Mouse (Mus musculus) intestine, postnatal 0 days (tissue): ENCODE results near the gene Acbd5. TPM values are rescaled to one million over a fixed set of nuclear protein-coding genes. Genes with fewer than 3 reads are reported as not detected.

Experiments used
- ATAC-seq: fragments of 200-750 bp; cut with Nextera tagmentation; 2 replicates; pipeline ENCODE4 v1.8.0; 2017; ENCODE audit warnings: mild to moderate bottlenecking, moderate TSS enrichment, moderate library complexity
- H3K27ac ChIP-seq: fragments of 300-500 bp; sonication (generic); 2 replicates; pipeline ENCODE4 v1.5.1; 2014; ENCODE audit warnings: mild to moderate bottlenecking, low read depth, low read length, moderate library complexity
- H3K27me3 ChIP-seq: fragments of 300-500 bp; sonication (generic); replicated peaks from 2 replicates; pipeline ENCODE4 v1.6.1; 2014; ENCODE audit warnings: low read length, mixed read lengths; ENCODE audit not compliant: control insufficient read depth, insufficient read depth
- H3K36me3 ChIP-seq: fragments of 300-500 bp; sonication (generic); 2 replicates; pipeline ENCODE4 v1.6.1; 2014; ENCODE audit warnings: mild to moderate bottlenecking, moderate library complexity; ENCODE audit not compliant: control insufficient read depth, insufficient read depth
- H3K4me1 ChIP-seq: fragments of 300-500 bp; sonication (generic); replicated peaks from 2 replicates; pipeline ENCODE4 v1.6.1; 2014; ENCODE audit warnings: antibody characterized with exemption, low read length, mixed read lengths; ENCODE audit not compliant: control insufficient read depth, insufficient read depth
- H3K4me2 ChIP-seq: fragments of 300-500 bp; sonication (generic); replicated peaks from 2 replicates; pipeline ENCODE4 v1.6.1; 2014; ENCODE audit warnings: low read depth, mild to moderate bottlenecking, moderate library complexity
- H3K4me3 ChIP-seq: fragments of 300-500 bp; sonication (generic); 2 replicates; pipeline ENCODE4 v1.5.1; 2014; ENCODE audit warnings: low read depth, low read length
- H3K9ac ChIP-seq: fragments of 300-500 bp; sonication (generic); 2 replicates; pipeline ENCODE4 v1.6.1; 2014; ENCODE audit warnings: mild to moderate bottlenecking, low read depth, low read length
- H3K9me3 ChIP-seq: fragments of 300-500 bp; sonication (generic); 2 replicates; pipeline ENCODE4 v1.6.1; 2016; ENCODE audit warnings: mixed run types; ENCODE audit not compliant: control insufficient read depth
- CTCF ChIP-seq: sonication (generic); IDR thresholded peaks from 2 replicates; pipeline ENCODE4 v1.5.1; 2016; ENCODE audit warnings: low read depth, mild to moderate bottlenecking, control low read depth, antibody characterized with exemption, moderate library complexity
- WGBS: fragments of 180-500 bp; shearing (Covaris S2); extraction: QIAGEN DNeasy Blood & Tissue Kit; methylation state at CpG from one replicate; pipeline ENCODE4 v1.1.7; 2014; 5-methylcytosine and 5-hydroxymethylcytosine counted together
- polyA plus RNA-seq: library from polyadenylated mRNA; unstranded; fragments of >200 nt; fragmentation: Nextera tagmentation; extraction: Ambion mirVana; gene quantifications from 2 replicates; pipeline ENCODE4 v1.2.1, GENCODE M21; 2015

Gene Acbd5
- polyA plus RNA-seq, 1 experiment from 2014 or later = 24.7 TPM

DNA sequence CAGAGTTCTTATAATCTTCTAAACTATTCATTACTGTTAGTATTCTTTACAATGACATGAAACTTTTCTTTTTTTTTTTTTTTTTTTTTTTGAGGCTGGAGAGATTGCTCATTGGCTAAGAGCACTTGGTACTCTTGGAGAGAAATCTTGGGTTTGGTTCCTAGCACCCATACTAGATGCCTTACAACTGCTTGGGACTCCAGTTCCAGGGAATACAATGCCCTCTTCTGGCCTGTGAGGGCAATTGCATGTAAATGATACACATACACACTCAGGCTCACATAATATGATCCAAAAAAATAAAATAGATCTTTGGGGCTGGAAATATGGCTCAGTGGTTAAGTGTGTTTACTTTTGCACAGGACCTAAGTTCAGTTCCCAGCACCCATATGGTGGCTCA, 8.8 kb downstream of the Acbd5 start:
- Histone ChIP-seq H3K4me1 (no peaks in the 10 kb centered on the region), H3K9me3 (no peaks in the 10 kb centered on the region), H3K36me3 (peaks cover 28% of the 10 kb centered on the region), H3K9ac (no peak overlapping the region), H3K27me3 (no peaks in the 10 kb centered on the region), H3K4me3 (no peak overlapping the region), H3K4me2 (no peak overlapping the region), H3K27ac (no peak overlapping the region)
- TF ChIP-seq CTCF = peak; percentile 33; the same call in 1 of the 2 replicates
- no peak for ATAC-seq

- no peak overlapping the region for H3K27ac ChIP-seq
- no peaks in the 10 kb centered on the region for H3K4me1 ChIP-seq
- no peak overlapping the region for H3K4me2 ChIP-seq
- no peak overlapping the region for H3K9ac ChIP-seq
- no peaks in the 10 kb centered on the region for H3K27me3 ChIP-seq
- 85% methylated on average over 5 of the region's 5 CpGs for WGBS
- H3K9me3 ChIP-seq = no peaks in the 10 kb centered on the region
- H3K4me3 ChIP-seq = no peak overlapping the region
- no peak for ATAC-seq
- no peak for TF ChIP-seq CTCF
- H3K36me3 ChIP-seq = peaks cover 28% of the 10 kb centered on the region
Measured at GRCm38 (mm10) chr2:23077693-23078092, 9.7 kb downstream of the Acbd5 start.

GRCm38 (mm10) chr2:23078588-23078987, 10.6 kb downstream of the Acbd5 start:
- Histone ChIP-seq H3K4me3 (no peak overlapping the region), H3K36me3 (peaks cover 26% of the 10 kb centered on the region), H3K27me3 (no peaks in the 10 kb centered on the region), H3K4me1 (no peaks in the 10 kb centered on the region), H3K27ac (no peak overlapping the region), H3K9ac (no peak overlapping the region), H3K9me3 (no peaks in the 10 kb centered on the region), H3K4me2 (no peak overlapping the region)
- 57% methylated on average over 2 of the region's 2 CpGs for WGBS
- peak; percentile 68 for ATAC-seq
- no peak for TF ChIP-seq CTCF

GRCm38 (mm10) chr2:23084540-23084939, 16.6 kb downstream of the Acbd5 start:
- Histone ChIP-seq H3K27me3 (no peaks in the 10 kb centered on the region), H3K4me3 (no peak overlapping the region), H3K9ac (no peak overlapping the region), H3K27ac (no peak overlapping the region), H3K36me3 (peaks cover 28% of the 10 kb centered on the region), H3K4me1 (no peaks in the 10 kb centered on the region), H3K9me3 (no peaks in the 10 kb centered on the region), H3K4me2 (no peak overlapping the region)
- ATAC-seq = no peak
- WGBS = 98% methylated on average over 8 of the region's 8 CpGs
- no peak for TF ChIP-seq CTCF

- no peaks in the 10 kb centered on the region for H3K4me1 ChIP-seq
- no peak for ATAC-seq
- H3K36me3 ChIP-seq = peaks cover 38% of the 10 kb centered on the region
- TF ChIP-seq CTCF = peak; percentile 80
- no peak overlapping the region for H3K4me3 ChIP-seq
- H3K9me3 ChIP-seq = no peaks in the 10 kb centered on the region
- 44% methylated on average over 5 of the region's 5 CpGs for WGBS
- H3K27me3 ChIP-seq = no peaks in the 10 kb centered on the region
- no peak overlapping the region for H3K9ac ChIP-seq
- H3K4me2 ChIP-seq = no peak overlapping the region
- H3K27ac ChIP-seq = no peak overlapping the region
Measured at GRCm38 (mm10) chr2:23092216-23092615, 24.2 kb downstream of the Acbd5 start.

DNA sequence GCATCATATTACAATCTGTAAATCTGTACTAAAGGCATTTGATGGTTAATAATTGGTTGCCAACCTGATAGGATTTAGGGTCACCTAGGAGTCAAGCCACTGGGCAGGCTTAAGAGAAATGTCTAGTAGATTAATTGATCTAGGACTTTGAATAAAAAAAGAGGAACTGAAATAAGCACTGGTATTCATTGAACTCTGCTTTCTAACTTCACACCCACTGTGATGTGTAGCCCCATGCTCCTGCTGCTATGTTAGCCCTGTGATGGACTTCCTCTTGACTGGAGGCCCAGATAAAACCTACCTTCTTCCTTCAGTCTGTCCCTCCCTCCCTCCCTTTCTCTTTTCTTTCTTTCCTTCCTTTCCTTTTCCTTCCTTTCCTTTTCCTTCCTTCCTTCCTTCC, 29.1 kb downstream of the Acbd5 start:
- Histone ChIP-seq H3K4me3 (no peak overlapping the region), H3K9ac (no peak overlapping the region), H3K27ac (no peak overlapping the region), H3K4me2 (no peak overlapping the region), H3K4me1 (no peaks in the 10 kb centered on the region), H3K9me3 (no peaks in the 10 kb centered on the region), H3K36me3 (peaks cover 32% of the 10 kb centered on the region), H3K27me3 (no peaks in the 10 kb centered on the region)
- ATAC-seq = no peak
- TF ChIP-seq CTCF = no peak

GRCm38 (mm10) chr2:23102266-23102665, 34.3 kb downstream of the Acbd5 start:
- Histone ChIP-seq H3K27me3 (no peaks in the 10 kb centered on the region), H3K27ac (no peak overlapping the region), H3K4me2 (no peak overlapping the region), H3K9me3 (no peaks in the 10 kb centered on the region), H3K9ac (no peak overlapping the region), H3K36me3 (peaks cover 11% of the 10 kb centered on the region; the same call in 1 of the 2 replicates), H3K4me3 (no peak overlapping the region), H3K4me1 (no peaks in the 10 kb centered on the region)
- ATAC-seq = no peak
- no peak for TF ChIP-seq CTCF
